Mouse (Mus musculus): ENCODE measurements at regions not wholly inside any gene's neighbourhood (a gene's known extent, or its start where the extent isn't known, plus 50 kb on each side); places are given as distances from the start of the nearest gene placed in this dataset.

- TF ChIP-seq POLR2A (IDR thresholded peaks at IDR 0.05; ENCODE audit: low read depth, low read length) (no peak), CTCF (IDR thresholded peaks at IDR 0.05; ENCODE audit: extremely low read depth, insufficient read length, insufficient replicate concordance, low read depth, low read length) (no peak)
These were observed 99.7 kb upstream of the Egflam start for GRCm38 (mm10) chr15:7497852-7498251.
